Mouse (Mus musculus) embryonic facial prominence, embryonic 13.5 days (tissue): ENCODE data around the gene Bmp6. TPM values are rescaled to one million over a fixed set of nuclear protein-coding genes. Genes with fewer than 3 reads are reported as not detected.

Source experiments
- ATAC-seq: fragments of 200-750 bp; cut with Nextera tagmentation; 2 replicates; pipeline ENCODE4 v1.8.0; 2017; ENCODE audit warnings: low read depth; ENCODE audit not compliant: insufficient number of reproducible peaks, insufficient read depth, low FRiP score, low TSS enrichment
- H3K27ac ChIP-seq: fragments of 300-500 bp; sonication (generic); 2 replicates; pipeline ENCODE4 v1.5.1; 2015; ENCODE audit warnings: moderate library complexity, mild to moderate bottlenecking, inconsistent platforms
- H3K27me3 ChIP-seq: fragments of 300-500 bp; sonication (generic); 2 replicates; pipeline ENCODE4 v1.6.1; 2015; ENCODE audit warnings: mild to moderate bottlenecking, inconsistent platforms
- H3K36me3 ChIP-seq: fragments of 300-500 bp; sonication (generic); 2 replicates; pipeline ENCODE4 v1.6.1; 2015; ENCODE audit warnings: mild to moderate bottlenecking, inconsistent platforms
- H3K4me1 ChIP-seq: fragments of 300-500 bp; sonication (generic); 2 replicates; pipeline ENCODE4 v1.6.1; 2015; ENCODE audit warnings: inconsistent platforms
- H3K4me2 ChIP-seq: fragments of 300-500 bp; sonication (generic); 2 replicates; pipeline ENCODE4 v1.6.1; 2015; ENCODE audit warnings: moderate library complexity, mild to moderate bottlenecking, inconsistent platforms
- H3K4me3 ChIP-seq: fragments of 300-500 bp; sonication (generic); 2 replicates; pipeline ENCODE4 v1.5.1; 2015; ENCODE audit warnings: mild to moderate bottlenecking, inconsistent platforms
- H3K9ac ChIP-seq: fragments of 300-500 bp; sonication (generic); 2 replicates; pipeline ENCODE4 v1.6.1; 2015; ENCODE audit warnings: mild to moderate bottlenecking, inconsistent platforms
- H3K9me3 ChIP-seq: fragments of 300-500 bp; sonication (generic); 2 replicates; pipeline ENCODE4 v1.6.1; 2016; ENCODE audit warnings: inconsistent platforms
- WGBS: fragments of 180-500 bp; shearing (Covaris S2); methylation state at CpG from one replicate; pipeline ENCODE4 v1.1.7; 2015; ENCODE audit warnings: mixed read lengths; 5-methylcytosine and 5-hydroxymethylcytosine counted together
- polyA plus RNA-seq: library from polyadenylated mRNA; unstranded; fragments of >200 nt; fragmentation: Nextera tagmentation; extraction: Ambion mirVana; gene quantifications from 2 replicates; pipeline ENCODE4 v1.2.1, GENCODE M21; 2015

Bmp6 gene
- polyA plus RNA-seq, 1 experiment from 2014 or later: 4.3 TPM

- Histone ChIP-seq H3K4me1 (peaks cover 43% of the 10 kb centered on the region), H3K27me3 (peaks cover 44% of the 10 kb centered on the region), H3K9ac (no peak overlapping the region), H3K4me3 (no peak overlapping the region), H3K27ac (no peak overlapping the region), H3K36me3 (no peaks in the 10 kb centered on the region), H3K4me2 (no peak overlapping the region), H3K9me3 (no peaks in the 10 kb centered on the region)
- no peak; the same call in 1 of the 2 replicates for ATAC-seq
- WGBS: 76% methylated on average over 2 of the region's 2 CpGs
Observed at GRCm38 (mm10) chr13:38343202-38343601, 1.7 kb upstream of the Bmp6 start.

GRCm38 (mm10) chr13:38345431-38345820 is 519 bp downstream of the Bmp6 start:
- Histone ChIP-seq H3K27ac (no peak overlapping the region), H3K36me3 (no peaks in the 10 kb centered on the region), H3K27me3 (peaks cover 61% of the 10 kb centered on the region), H3K9ac (peak overlapping the region; percentile 72), H3K9me3 (no peaks in the 10 kb centered on the region), H3K4me2 (peak overlapping the region; percentile 89), H3K4me1 (peaks cover 43% of the 10 kb centered on the region), H3K4me3 (peak overlapping the region; percentile 55)
- ATAC-seq: 0 out of 2 replicates have a peak, but pooled peaks have one; percentile 39
- under 1% methylated on average over 32 of the region's 32 CpGs for WGBS

DNA sequence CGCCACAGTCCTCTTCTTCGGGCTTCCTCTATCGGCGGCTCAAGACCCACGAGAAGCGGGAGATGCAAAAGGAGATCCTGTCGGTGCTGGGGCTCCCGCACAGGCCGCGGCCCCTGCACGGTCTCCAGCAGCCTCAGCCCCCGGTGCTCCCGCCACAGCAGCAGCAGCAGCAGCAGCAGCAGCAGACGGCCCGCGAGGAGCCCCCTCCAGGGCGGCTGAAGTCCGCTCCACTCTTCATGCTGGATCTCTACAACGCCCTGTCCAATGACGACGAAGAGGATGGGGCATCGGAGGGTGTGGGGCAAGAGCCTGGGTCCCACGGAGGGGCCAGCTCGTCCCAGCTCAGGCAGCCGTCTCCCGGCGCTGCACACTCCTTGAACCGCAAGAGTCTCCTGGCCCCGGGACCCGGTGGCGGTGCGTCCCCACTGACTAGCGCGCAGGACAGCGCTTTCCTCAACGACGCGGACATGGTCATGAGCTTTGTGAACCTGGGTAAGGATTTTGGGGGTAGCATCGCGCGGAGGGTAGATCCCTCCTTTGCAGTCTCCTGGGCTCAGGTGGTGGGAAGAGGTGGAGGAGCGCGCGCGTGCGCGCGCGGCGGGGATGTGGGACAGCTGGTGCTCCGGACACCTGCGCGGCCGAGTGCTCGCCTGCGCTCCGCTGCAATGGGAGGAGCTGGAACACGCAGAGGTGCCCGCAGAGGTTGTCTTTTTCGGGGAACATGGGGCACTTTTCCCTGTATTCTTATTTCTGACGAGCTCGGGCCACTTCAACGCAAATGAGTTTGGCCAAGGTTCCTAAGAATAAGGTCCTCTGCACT is 1.4 kb downstream of the Bmp6 start:
- Histone ChIP-seq H3K36me3 (no peaks in the 10 kb centered on the region), H3K4me3 (peak overlapping the region; percentile 55), H3K9ac (peak overlapping the region; percentile 72), H3K27ac (no peak overlapping the region), H3K9me3 (no peaks in the 10 kb centered on the region), H3K4me2 (peak overlapping the region; percentile 89), H3K27me3 (peaks cover 61% of the 10 kb centered on the region), H3K4me1 (peaks cover 43% of the 10 kb centered on the region)
- ATAC-seq: no peak
- WGBS: under 1% methylated on average over 63 of the region's 63 CpGs

DNA sequence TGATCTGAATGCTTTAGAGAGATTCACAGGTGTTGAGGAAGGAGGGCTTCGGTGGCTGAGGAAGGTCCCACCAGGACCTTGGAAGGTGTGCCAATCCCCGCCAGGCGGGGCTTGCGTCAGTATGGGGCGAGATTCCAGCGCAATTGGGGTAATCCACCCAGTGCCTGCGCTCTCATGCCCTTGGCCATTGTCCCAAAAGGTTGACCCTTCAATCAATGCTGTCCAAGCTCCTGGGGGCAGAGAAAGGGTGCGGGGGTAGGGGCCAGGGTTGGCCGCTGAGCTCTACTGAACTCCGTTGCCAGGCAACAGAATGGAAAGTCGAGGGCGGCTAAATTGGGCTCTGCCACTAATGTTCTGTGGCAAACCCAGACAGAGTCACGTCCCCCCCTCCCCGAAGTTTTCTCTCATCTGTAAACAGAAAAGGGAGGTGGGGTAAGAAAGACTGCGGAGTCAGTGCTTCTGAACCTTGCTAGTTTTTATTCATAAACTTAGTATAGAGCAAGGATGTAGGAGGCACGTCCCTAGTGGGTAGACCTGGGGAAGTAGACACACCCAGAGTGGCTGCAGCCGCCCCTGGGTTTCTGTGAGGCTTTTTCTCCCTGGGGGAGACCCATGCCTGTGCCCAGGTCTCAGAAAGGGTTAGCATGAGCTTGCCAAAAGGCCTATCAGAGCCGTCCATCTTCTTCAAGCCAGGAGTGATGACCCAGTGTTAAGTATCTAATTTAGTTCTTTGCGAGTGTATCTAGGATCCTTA is 2.3 kb downstream of the Bmp6 start:
- Histone ChIP-seq H3K27ac (no peak overlapping the region), H3K36me3 (no peaks in the 10 kb centered on the region), H3K4me2 (peak overlapping the region; percentile 89), H3K9me3 (no peaks in the 10 kb centered on the region), H3K27me3 (peaks cover 61% of the 10 kb centered on the region), H3K4me3 (peak overlapping the region; percentile 55), H3K9ac (peak overlapping the region; percentile 72), H3K4me1 (peaks cover 47% of the 10 kb centered on the region)
- ATAC-seq: no peak
- WGBS: 8% methylated on average over 19 of the region's 19 CpGs

GRCm38 (mm10) chr13:38347775-38348135 is 2.8 kb downstream of the Bmp6 start:
- Histone ChIP-seq H3K27ac (no peak overlapping the region), H3K4me2 (peak overlapping the region; percentile 89), H3K27me3 (peaks cover 64% of the 10 kb centered on the region), H3K9ac (peak overlapping the region; percentile 54; the same call in 1 of the 2 replicates), H3K36me3 (no peaks in the 10 kb centered on the region), H3K9me3 (no peaks in the 10 kb centered on the region), H3K4me3 (peak overlapping the region; percentile 55), H3K4me1 (peaks cover 44% of the 10 kb centered on the region)
- 19% methylated on average over 5 of the region's 5 CpGs for WGBS
- ATAC-seq: no peak

- H3K4me1 ChIP-seq: peaks cover 45% of the 10 kb centered on the region
- no peaks in the 10 kb centered on the region for H3K9me3 ChIP-seq
- WGBS: 64% methylated on average over 4 of the region's 4 CpGs
Observed at GRCm38 (mm10) chr13:38349046-38349445, 4.1 kb downstream of the Bmp6 start.

DNA sequence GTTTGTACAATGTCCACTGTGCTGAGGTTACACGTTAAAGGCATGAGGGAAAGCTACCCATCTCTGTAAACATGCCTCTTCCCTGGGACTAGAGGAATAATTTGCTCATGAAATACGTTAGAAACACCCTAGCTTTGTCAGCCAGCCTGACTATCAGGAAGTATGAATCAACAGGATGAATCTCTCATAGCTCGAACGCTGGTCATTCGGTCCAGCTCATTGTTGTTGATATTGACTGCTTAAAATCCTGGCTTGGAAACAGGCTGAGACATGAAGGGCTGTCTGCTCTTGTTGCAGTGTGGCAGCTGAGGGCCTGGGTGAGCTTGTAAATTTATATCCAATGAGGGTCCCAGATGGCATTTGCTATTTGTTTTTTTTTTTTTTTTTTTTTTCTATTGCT is 4.9 kb downstream of the Bmp6 start:
- H3K27me3 ChIP-seq: peaks cover 55% of the 10 kb centered on the region

More at GRCm38 (mm10) chr13:38349046-38349445, 4.1 kb downstream of the Bmp6 start:
- no peak overlapping the region for H3K27ac ChIP-seq
- H3K36me3 ChIP-seq: no peaks in the 10 kb centered on the region
- ATAC-seq: no peak
- H3K4me3 ChIP-seq: no peak overlapping the region
- no peak overlapping the region for H3K9ac ChIP-seq
- H3K27me3 ChIP-seq: peaks cover 61% of the 10 kb centered on the region
- no peak overlapping the region for H3K4me2 ChIP-seq

GRCm38 (mm10) chr13:38351996-38352395 is 7.1 kb downstream of the Bmp6 start:
- 13% methylated on average over 5 of the region's 5 CpGs for WGBS

More for the DNA sequence above, 4.9 kb downstream of the Bmp6 start:
- Histone ChIP-seq H3K9me3 (no peaks in the 10 kb centered on the region), H3K9ac (no peak overlapping the region), H3K27ac (no peak overlapping the region), H3K4me2 (no peak overlapping the region), H3K4me1 (peaks cover 38% of the 10 kb centered on the region), H3K36me3 (no peaks in the 10 kb centered on the region), H3K4me3 (no peak overlapping the region)
- 63% methylated on average over 5 of the region's 5 CpGs for WGBS
- ATAC-seq: no peak

GRCm38 (mm10) chr13:38352986-38353385 is 8.1 kb downstream of the Bmp6 start:
- Histone ChIP-seq H3K27ac (no peak overlapping the region), H3K9me3 (no peaks in the 10 kb centered on the region), H3K36me3 (no peaks in the 10 kb centered on the region), H3K4me2 (no peak overlapping the region), H3K9ac (no peak overlapping the region), H3K4me3 (no peak overlapping the region), H3K4me1 (peaks cover 10% of the 10 kb centered on the region; the same call in 1 of the 2 replicates), H3K27me3 (peaks cover 25% of the 10 kb centered on the region)
- ATAC-seq: no peak
- 61% methylated on average over 10 of the region's 10 CpGs for WGBS

More at GRCm38 (mm10) chr13:38351996-38352395, 7.1 kb downstream of the Bmp6 start:
- peaks cover 35% of the 10 kb centered on the region for H3K27me3 ChIP-seq
- H3K4me3 ChIP-seq: no peak overlapping the region
- no peak for ATAC-seq
- H3K36me3 ChIP-seq: no peaks in the 10 kb centered on the region
- no peak overlapping the region for H3K4me2 ChIP-seq
- no peak overlapping the region for H3K9ac ChIP-seq
- no peak overlapping the region for H3K27ac ChIP-seq
- H3K4me1 ChIP-seq: peaks cover 20% of the 10 kb centered on the region
- H3K9me3 ChIP-seq: no peaks in the 10 kb centered on the region

- Histone ChIP-seq H3K4me1 (peaks cover 13% of the 10 kb centered on the region; the same call in 1 of the 2 replicates), H3K27me3 (peaks cover 18% of the 10 kb centered on the region), H3K36me3 (no peaks in the 10 kb centered on the region), H3K4me2 (no peak overlapping the region), H3K4me3 (no peak overlapping the region), H3K27ac (no peak overlapping the region), H3K9ac (no peak overlapping the region), H3K9me3 (no peaks in the 10 kb centered on the region)
- WGBS: 56% methylated on average over 24 of the region's 24 CpGs
- no peak for ATAC-seq
Observed at GRCm38 (mm10) chr13:38353420-38354255, 8.7 kb downstream of the Bmp6 start.

GRCm38 (mm10) chr13:38354284-38354683 is 9.4 kb downstream of the Bmp6 start:
- no peak overlapping the region for H3K27ac ChIP-seq
- peaks cover 15% of the 10 kb centered on the region; the same call in 1 of the 2 replicates for H3K4me1 ChIP-seq
- H3K9ac ChIP-seq: no peak overlapping the region
- no peaks in the 10 kb centered on the region for H3K9me3 ChIP-seq
- no peak for ATAC-seq
- WGBS: 50% methylated on average over 1 of the region's 1 CpGs
- H3K4me3 ChIP-seq: no peak overlapping the region
- no peak overlapping the region for H3K4me2 ChIP-seq
- H3K27me3 ChIP-seq: peaks cover 15% of the 10 kb centered on the region
- H3K36me3 ChIP-seq: no peaks in the 10 kb centered on the region
